Mouse (Mus musculus): ENCODE results near the gene Trappc3l.

DNA sequence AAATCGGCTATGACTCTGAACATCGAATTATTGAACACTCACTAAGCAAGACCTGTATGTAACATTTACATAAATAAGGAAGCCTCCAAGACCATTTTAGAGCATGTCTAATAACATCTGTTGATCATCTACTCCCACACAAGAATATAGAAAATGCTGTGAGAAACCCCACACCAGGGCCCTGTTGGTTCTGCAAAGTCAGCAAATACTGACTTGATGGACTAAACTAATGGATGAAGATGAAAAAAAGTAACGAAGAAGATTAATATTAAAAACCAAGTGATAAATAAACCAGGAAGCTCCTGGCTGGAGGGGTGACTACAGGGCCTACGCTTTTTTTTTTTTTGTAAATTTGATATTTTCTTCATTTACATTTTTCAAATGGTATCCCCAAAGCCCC, 24.8 kb upstream of the Trappc3l start:
- TF ChIP-seq POLR2A (IDR thresholded peaks at IDR 0.05; ENCODE audit: extremely low read depth, insufficient read depth, low read length) = no peak
- no peak for TF ChIP-seq CTCF (IDR thresholded peaks at IDR 0.05; ENCODE audit: extremely low read depth, insufficient read depth, low read length)
